Mouse (Mus musculus): ENCODE data around the gene Psmg3. TPM values are rescaled to one million over a fixed set of nuclear protein-coding genes. Genes with fewer than 3 reads are reported as not detected.

The Psmg3 gene
- 12.0 to 13.9 TPM (median 12.8 TPM) in 4 replicates for total RNA-seq (2023; ENCODE audit: inconsistent age)

DNA sequence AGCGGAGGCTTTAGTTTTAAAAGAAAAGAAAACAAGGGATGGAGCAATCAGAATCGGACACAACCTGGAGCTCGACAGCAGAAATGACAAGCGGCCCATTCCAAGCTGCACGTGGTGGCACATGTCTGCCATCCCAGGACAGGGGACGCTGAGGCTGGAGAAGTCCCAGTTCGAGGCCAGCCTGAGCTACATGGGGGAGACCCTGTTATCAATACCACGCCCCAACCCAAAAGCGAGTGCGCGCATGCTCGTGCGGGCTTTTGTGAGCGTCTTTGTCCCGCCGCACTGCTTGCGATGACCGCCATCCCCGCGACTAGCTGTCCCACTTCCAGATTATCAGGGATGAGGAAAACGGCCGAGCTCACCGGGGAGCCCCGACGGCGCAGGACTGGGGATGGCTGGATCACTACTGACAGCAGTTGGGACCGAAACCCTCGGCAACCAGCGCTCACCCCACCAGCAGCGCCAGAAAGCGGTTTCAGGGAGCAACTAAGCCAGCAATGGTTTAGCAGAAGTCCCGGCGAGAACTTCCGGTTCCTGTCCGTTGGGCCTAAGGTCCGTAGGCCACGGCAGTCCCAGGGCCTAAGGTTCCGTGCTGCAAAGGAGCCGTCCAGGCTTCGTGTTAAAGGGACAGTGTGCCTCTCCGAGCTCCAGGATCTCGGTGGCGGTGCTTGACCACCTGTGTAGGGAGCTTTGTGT, at the start of gene Psmg3, which contains the start of gene Gm26938:
Gene Psmg3, minus strand, starts transcription at position 529 of the 699 bp plus-strand sequence.
Gene Gm26938, minus strand, starts transcription at position 51 of the 699 bp plus-strand sequence.

DNA sequence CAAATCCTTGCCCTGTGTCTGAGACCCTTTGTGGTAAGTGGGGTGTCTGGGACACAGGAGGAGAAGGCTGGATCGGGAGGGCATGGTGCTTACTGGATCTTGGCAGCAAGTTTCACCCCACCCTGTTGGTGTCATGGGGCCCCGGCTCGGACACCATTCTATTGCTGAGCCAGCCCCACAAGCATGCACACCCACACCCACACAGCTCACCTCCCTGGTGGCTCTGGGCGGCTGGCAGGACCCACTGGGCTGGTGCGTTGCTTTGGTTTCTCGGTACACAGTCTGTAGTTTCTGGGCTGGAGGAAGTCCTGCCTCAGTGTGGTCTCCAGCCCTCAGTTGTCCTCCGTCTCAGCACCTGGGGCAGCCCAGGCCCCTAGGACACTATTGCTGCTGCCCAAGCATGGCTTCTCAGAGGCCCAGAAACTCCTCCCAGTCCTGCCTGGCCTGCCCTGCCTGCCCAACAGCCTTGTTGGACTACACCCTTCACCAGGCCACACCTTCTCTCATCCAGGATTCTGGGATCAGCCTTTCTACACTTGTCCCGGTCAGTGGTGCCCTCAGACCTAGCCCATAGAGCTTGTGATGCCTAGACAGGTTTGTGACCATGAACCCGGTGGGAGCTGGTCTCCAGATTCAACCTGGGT, 7.0 kb downstream of the Psmg3 start, which contains the start of gene Tmem184a:
Gene Tmem184a, minus strand, starts transcription at position 380 of the 644 bp plus-strand sequence.

DNA sequence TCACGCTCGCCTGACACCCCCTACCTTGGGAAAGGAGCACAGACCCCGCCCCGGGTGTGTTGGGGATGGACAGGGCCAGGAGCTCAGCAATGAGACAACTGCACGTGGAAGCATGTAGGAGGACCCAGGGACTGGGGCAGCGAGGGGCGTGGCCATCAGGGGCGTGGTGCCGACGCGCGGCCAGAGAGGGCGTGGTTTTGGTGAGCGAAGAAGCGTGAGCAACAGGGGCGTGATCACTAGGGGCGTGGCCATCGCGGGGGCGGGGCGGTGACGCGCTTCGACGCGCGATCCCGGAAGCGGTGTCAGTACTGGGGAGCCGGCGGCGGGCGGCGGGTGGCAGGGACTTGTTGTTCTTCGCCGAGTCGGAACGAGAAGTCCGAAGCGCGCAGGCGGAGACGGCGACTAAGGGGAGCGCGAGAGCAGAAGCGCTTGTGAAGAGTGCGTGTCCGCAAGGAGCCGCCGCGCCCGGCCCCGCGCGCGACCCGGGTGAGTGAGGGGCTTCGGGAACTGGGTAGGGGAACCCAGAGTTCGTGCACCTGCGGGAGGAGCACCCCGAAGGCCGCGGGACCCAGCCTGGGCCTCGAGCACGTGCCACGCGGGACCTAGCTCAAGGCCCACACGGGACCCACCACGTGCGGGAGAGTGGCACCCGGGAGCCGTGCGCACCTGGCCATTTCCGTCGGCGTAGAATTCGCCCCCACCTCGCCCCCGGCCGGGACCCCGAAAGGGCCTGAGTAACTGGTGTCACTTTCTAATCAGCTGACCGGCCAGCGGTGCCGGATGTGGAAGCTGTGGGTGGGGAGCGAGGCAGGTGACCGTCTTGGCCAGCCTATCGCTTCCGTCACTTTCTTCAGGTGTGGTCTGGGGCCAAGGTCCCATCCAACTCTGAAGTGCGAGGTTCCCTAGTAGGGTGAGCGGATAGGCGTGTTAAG, 35.2 kb downstream of the Psmg3 start, which contains the start of gene Mafk:
Gene Mafk, plus strand, starts transcription at position 287 of the 932 bp plus-strand sequence.

DNA sequence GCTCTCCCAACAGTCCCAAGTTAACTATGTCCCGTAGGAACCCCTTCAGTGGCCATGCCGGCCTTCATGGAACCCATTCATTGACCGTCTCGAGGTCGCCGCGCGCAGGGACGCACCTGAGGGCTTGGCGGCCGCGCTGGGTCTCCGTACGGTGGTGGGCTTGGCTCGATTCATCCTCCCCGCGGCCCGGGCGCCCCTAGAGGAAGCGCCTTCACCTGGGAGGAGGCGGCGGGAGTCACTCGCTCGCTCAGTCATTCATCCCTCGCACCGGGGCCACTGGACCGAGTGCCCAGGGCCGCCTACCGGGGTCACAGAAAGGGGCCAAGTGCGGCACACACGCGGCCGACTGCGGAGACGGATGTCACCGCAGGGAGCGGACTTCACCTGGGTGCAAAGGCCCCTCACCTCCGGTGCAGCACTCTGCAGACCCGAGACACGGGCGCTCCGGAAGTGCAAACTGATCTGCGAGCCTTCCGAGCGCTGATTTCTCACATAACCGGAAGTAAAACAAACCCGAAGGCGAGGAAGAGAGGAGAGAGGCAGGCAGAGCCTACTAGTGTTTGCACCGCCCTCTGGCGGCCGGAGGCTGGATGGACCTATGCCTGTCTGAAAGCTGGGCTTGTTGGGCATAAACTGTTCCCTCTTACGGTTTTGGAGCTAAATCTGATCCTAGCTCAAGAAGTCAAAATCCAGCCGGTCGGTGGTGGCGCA, 51.3 kb downstream of the Psmg3 start, which contains the start of gene Ints1:
Gene Ints1, minus strand, starts transcription at position 459 of the 711 bp plus-strand sequence.

Other genes with a start within 250 kb of the Psmg3 start
- 0.15 TPM in 1 of 4 replicates, not detected in the others for gene Micall2, start 90.5 kb downstream of the Psmg3 start, total RNA-seq (2023; ENCODE audit: inconsistent age)
- 109 to 134 TPM (median 115 TPM) in 4 replicates for gene Ints1, start 51.2 kb downstream of the Psmg3 start, total RNA-seq (2023; ENCODE audit: inconsistent age)
- gene Mafk, start 35.4 kb downstream of the Psmg3 start, total RNA-seq (2023; ENCODE audit: inconsistent age): 307 to 328 TPM (median 317 TPM) in 4 replicates
- 0.13 TPM in 1 of 4 replicates, not detected in the others for gene Tmem184a, start 7.0 kb downstream of the Psmg3 start, total RNA-seq (2023; ENCODE audit: inconsistent age)
- not detected in 4 replicates for gene Gm26938, start 478 bp downstream of the Psmg3 start, total RNA-seq (2023; ENCODE audit: inconsistent age)
- gene Elfn1, start 81.1 kb upstream of the Psmg3 start, total RNA-seq (2023; ENCODE audit: inconsistent age): not detected in 4 replicates

Data from B cell, adult (primary cell).